Mouse (Mus musculus) CH12.LX (cell line): ENCODE measurements around the gene Tnfrsf21.

Experiments
- CHD2 ChIP-seq: IDR thresholded peaks from 2 replicates; pipeline ENCODE4 v1.6.1; 2011; ENCODE audit warnings: low read length, improper control_type of control experiment
- CTCF ChIP-seq, 2 experiments: IDR thresholded peaks in 1 of 2; conservative IDR thresholded peaks in 1 of 2; 2 replicates each; pipeline ENCODE4 v1.5.1; 2011 to 2012; ENCODE audit warnings: low read depth in 2 of 2, low read length in 2 of 2, improper control_type of control experiment in 1 of 2, inconsistent platforms in 1 of 2, mild to moderate bottlenecking in 1 of 2, moderate library complexity in 1 of 2
- ELF1 ChIP-seq: IDR thresholded peaks from 2 replicates; pipeline ENCODE4 v1.6.1; 2014; ENCODE audit warnings: low read depth, mild to moderate bottlenecking, inconsistent platforms, low read length, improper control_type of control experiment
- EP300 ChIP-seq: IDR thresholded peaks from 2 replicates; pipeline ENCODE4 v1.6.1; 2011; ENCODE audit warnings: low read length, improper control_type of control experiment
- HCFC1 ChIP-seq: IDR thresholded peaks from 2 replicates; pipeline ENCODE4 v1.6.1; 2012; ENCODE audit warnings: low read depth, mild to moderate bottlenecking, inconsistent platforms, low read length, improper control_type of control experiment
- JUN ChIP-seq: IDR thresholded peaks from 2 replicates; pipeline ENCODE4 v1.6.1; 2011; ENCODE audit warnings: low read depth, mild to moderate bottlenecking, low read length, improper control_type of control experiment, moderate library complexity; ENCODE audit not compliant: insufficient read depth
- MAFK ChIP-seq: IDR thresholded peaks from 2 replicates; pipeline ENCODE4 v1.6.1; 2011; ENCODE audit warnings: low read length, improper control_type of control experiment; ENCODE audit not compliant: insufficient replicate concordance
- POLR2A ChIP-seq: IDR thresholded peaks from 2 replicates; pipeline ENCODE4 v1.6.1; 2011; ENCODE audit warnings: low read depth, mild to moderate bottlenecking, improper control_type of control experiment, low read length
- TBP ChIP-seq: conservative IDR thresholded peaks from 2 replicates; pipeline ENCODE4 v1.6.1; 2011; ENCODE audit warnings: low read depth, low read length, improper control_type of control experiment
- ZKSCAN1 ChIP-seq: IDR thresholded peaks from 2 replicates; pipeline ENCODE4 v1.6.1; 2012; ENCODE audit warnings: low read depth, inconsistent platforms, low read length, improper control_type of control experiment, borderline replicate concordance

- no peak for TF ChIP-seq ZKSCAN1
- no peak for TF ChIP-seq JUN
- TF ChIP-seq CHD2 = no peak
- TF ChIP-seq HCFC1 = no peak
- TF ChIP-seq POLR2A = no peak
- TF ChIP-seq CTCF (conservative IDR thresholded peaks at IDR 0.05 in 1 of 2, IDR thresholded peaks at IDR 0.05 in 1 of 2; ENCODE audit: low read depth in 2 of 2, low read length in 2 of 2) = no peak
- no peak for TF ChIP-seq TBP
- no peak for TF ChIP-seq ELF1
- TF ChIP-seq EP300 = no peak
- TF ChIP-seq MAFK = no peak
Measured at GRCm38 (mm10) chr17:43075937-43076336, 59.6 kb downstream of the Tnfrsf21 start.
